Mouse (Mus musculus) Patski (cell line): ENCODE measurements around the gene Gm7137. TPM values are rescaled to one million over a fixed set of nuclear protein-coding genes. Genes with fewer than 3 reads are reported as not detected.
"Not testable (repeated sequence)": the region's sequence is repeated elsewhere in the genome, so short reads cannot be mapped to it uniquely, and the experiment has no call there.

Experiments used
- ATAC-seq: fragments of 100-300 bp; one replicate; pipeline ENCODE4 v1.8.0; 2021
- CTCF ChIA-PET: fragments of 350-600 bp; sonication (Branson Sonifier 250); formaldehyde crosslinking; loops from one replicate; lab custom pipeline; 2022; ENCODE audit warnings: inconsistent platforms; lab: Charles Lee
- POLR2A ChIA-PET: fragments of 350-600 bp; sonication (Branson Sonifier 250); formaldehyde crosslinking; loops from one replicate; lab custom pipeline; 2022; ENCODE audit warnings: antibody characterized with exemption, inconsistent platforms; lab: Charles Lee
- DNase-seq: peaks from one replicate; pipeline ENCODE4 v3.0.0-alpha.2; 2011; ENCODE audit warnings: low read depth, low spot score
- H3K27me3 ChIP-seq: fragments of 371-371 bp; one replicate; pipeline ENCODE4 v1.5.1; 2021
- CTCF ChIP-seq: fragments of 100-300 bp; IDR thresholded peaks from one replicate; pipeline ENCODE4 v1.5.1; 2021
- in situ Hi-C: fragments of 300-500 bp; cut with MboI; formaldehyde crosslinking; loops from 3 replicates; pipeline ENCODE4 v1.11.1; 2018; ENCODE audit warnings: low pct_unique_long_range_greater_than_20kb, mixed read lengths
- polyA plus RNA-seq: library from polyadenylated mRNA; unstranded; gene quantifications from one replicate; pipeline ENCODE4 v1.2.3, GENCODE M21; 2021

Gm7137 gene
- polyA plus RNA-seq, 1 experiment from 2014 or later, result not detected

DNA sequence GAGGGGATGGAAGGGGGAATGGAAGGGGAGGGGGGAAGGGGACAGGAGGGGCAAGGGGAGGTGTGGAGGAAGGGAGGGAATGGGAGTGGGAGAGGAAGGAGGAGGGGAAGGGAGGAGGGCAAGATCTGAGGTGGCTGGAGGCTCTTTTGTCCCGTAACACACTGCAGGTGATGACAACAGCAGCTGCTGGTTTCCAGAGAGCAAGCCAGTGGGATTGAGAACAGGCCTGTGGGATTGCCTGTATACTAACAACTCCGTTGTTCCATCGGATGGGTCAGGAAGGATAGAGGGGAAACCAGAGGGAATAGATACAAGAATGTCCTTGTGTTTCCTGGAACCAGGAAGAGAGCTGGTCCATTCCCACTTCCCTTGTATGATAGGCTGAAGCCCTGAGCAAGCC is 9.7 kb upstream of the Gm7137 start:
- no peak for TF ChIP-seq CTCF

GRCm38 (mm10) chr10:77794976-77795375 is 7.0 kb upstream of the Gm7137 start, which contains the start of gene Gm9639:
Gene Gm9639, minus strand, starts transcription at chr10:77795076.
- ATAC-seq (no peak), DNase-seq (no peak)
- peaks cover 12% of the 10 kb centered on the region for H3K27me3 ChIP-seq
- no peak for TF ChIP-seq CTCF
- in situ Hi-C loops, result no loop called here
- POLR2A ChIA-PET, result no interaction called here
- CTCF ChIA-PET, result no interaction called here

More for the DNA sequence above, 9.7 kb upstream of the Gm7137 start:
- peaks cover 25% of the 10 kb centered on the region for H3K27me3 ChIP-seq
- ChIA-PET POLR2A (no interaction called here), CTCF (no interaction called here)
- in situ Hi-C loops, result no loop called here
- ATAC-seq, result no peak
- DNase-seq, result no peak

- ChIA-PET POLR2A (no interaction called here), CTCF (no interaction called here)
- no peak for TF ChIP-seq CTCF
- H3K27me3 ChIP-seq, result no peaks in the 10 kb centered on the region
- in situ Hi-C loops, result no loop called here
- ATAC-seq (no peak), DNase-seq (no peak)
Observed at GRCm38 (mm10) chr10:77788621-77789020, 621 bp upstream of the Gm7137 start.

DNA sequence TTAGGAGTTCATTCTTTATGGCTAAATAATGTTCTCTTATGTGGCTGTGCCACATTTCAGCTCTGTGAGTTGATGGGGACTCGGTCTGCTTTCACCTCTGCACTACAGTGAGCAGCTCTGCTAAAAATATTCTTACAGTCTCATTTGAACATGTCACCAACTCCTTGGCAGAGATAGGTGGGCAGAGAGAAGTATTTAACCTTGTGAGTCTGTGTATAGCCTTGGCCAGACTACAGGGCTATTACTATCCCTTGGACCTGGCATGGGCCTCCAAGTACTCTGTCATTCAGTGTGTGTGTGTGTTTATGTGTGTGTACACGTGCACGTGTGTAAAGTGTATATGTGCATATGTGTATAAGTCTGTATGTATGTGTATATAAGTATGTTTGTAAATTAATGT is 4.6 kb downstream of the Gm7137 start:
- CTCF ChIA-PET, ATAC-seq, POLR2A ChIA-PET, H3K27me3 ChIP-seq, DNase-seq, in situ Hi-C loops: not testable (repeated sequence)

DNA sequence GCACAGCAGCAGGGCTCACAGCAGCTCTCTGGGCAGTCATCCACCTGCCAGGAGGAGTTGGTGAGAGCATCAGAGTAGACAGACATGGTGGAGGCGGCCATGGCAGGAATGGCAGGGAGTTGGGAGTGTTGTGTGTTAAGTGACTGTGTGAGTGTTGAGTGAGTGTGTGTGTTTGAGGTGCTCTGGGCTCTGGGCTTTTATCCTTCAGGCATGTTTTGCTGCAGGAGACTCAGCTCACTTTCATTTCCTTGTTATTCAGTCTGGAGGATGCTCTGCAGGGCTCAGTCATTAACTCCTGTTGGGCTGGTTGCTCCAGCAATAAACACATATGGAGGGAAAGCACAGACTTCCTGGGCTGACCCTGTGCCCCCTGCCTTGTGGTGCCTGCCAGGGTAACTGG is 5.6 kb downstream of the Gm7137 start, which contains the start of gene Gm3250:
TSS of gene Gm3250 (minus strand) at position 101 of the 400 bp plus-strand sequence.
- ATAC-seq, H3K27me3 ChIP-seq, in situ Hi-C loops, CTCF ChIA-PET, DNase-seq, POLR2A ChIA-PET: not testable (repeated sequence)

- DNase-seq, in situ Hi-C loops, CTCF ChIA-PET, ATAC-seq, H3K27me3 ChIP-seq, POLR2A ChIA-PET: not testable (repeated sequence)
Observed at GRCm38 (mm10) chr10:77776844-77777243, 11.2 kb downstream of the Gm7137 start, which contains the start of gene Gm7138. Gene Gm7138, minus strand, starts transcription at chr10:77776944.

- POLR2A ChIA-PET, H3K27me3 ChIP-seq, ATAC-seq, DNase-seq, CTCF ChIA-PET, in situ Hi-C loops: not testable (repeated sequence)
Observed at GRCm38 (mm10) chr10:77772142-77772541, 15.9 kb downstream of the Gm7137 start.

- ATAC-seq, in situ Hi-C loops, POLR2A ChIA-PET, CTCF ChIA-PET, H3K27me3 ChIP-seq, DNase-seq: not testable (repeated sequence)
Observed at GRCm38 (mm10) chr10:77771225-77771624, 16.8 kb downstream of the Gm7137 start, which contains the start of gene Gm3238. Gene Gm3238, minus strand, starts transcription at chr10:77771325.

DNA sequence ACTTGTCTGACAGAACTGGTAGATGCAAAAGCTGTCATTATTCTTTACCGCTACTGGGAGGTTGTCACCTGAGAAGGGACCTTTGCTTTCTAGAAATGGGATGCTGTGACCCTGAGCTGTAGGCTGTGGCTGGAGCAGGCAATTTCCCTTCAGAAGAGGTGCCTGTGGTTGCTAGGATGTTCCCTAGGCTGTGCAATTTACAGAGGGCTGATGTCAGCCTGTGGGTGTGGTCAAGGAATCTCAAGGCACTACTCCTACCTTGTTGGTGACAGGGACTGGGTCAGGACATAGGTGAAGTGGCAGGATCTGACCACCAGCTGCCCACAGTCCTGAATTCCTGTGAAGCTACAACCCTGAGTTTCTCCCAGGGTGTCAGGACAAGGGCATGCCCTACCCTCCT is 18.3 kb downstream of the Gm7137 start:
- no peak for DNase-seq
- H3K27me3 ChIP-seq, result peaks cover 4% of the 10 kb centered on the region
- CTCF ChIA-PET, result no interaction called here
- in situ Hi-C loops, result no loop called here
- no peak for ATAC-seq
- POLR2A ChIA-PET, result no interaction called here
- no peak for TF ChIP-seq CTCF

DNA sequence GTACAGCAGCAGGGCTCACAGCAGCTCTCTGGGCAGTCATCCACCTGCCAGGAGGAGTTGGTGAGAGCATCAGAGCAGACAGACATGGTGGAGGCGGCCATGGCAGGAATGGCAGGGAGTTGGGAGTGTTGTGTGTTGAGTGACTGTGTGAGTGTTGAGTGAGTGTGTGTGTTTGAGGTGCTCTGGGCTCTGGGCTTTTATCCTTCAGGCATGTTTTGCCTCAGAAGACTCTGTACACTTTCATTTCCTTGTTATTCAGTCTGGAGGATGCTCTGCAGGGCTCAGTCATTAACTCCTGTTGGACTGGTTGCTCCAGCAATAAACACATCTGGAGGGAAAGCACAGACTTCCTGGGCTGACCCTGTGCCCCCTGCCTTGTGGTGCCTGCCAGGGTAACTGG is 28.4 kb downstream of the Gm7137 start, which contains the start of gene Gm3233:
TSS of gene Gm3233 (minus strand) at position 101 of the 400 bp plus-strand sequence.
- CTCF ChIA-PET, in situ Hi-C loops, DNase-seq, ATAC-seq, H3K27me3 ChIP-seq, POLR2A ChIA-PET: not testable (repeated sequence)

- no peak for TF ChIP-seq CTCF
- in situ Hi-C loops, result no loop called here
- POLR2A ChIA-PET, result interaction anchor here (0.7 kb wide), 1 partner anchor 163 kb away, joined by 5 read pairs; no protein-coding TSS in a partner anchor
- DNase-seq (no peak), ATAC-seq (no peak)
- CTCF ChIA-PET, result no interaction called here
- peaks cover 5% of the 10 kb centered on the region for H3K27me3 ChIP-seq
Observed at GRCm38 (mm10) chr10:77753448-77753847, 34.6 kb downstream of the Gm7137 start.

GRCm38 (mm10) chr10:77752312-77752711 is 35.7 kb downstream of the Gm7137 start:
- in situ Hi-C loops, CTCF ChIA-PET, DNase-seq, ATAC-seq, POLR2A ChIA-PET, H3K27me3 ChIP-seq: not testable (repeated sequence)

DNA sequence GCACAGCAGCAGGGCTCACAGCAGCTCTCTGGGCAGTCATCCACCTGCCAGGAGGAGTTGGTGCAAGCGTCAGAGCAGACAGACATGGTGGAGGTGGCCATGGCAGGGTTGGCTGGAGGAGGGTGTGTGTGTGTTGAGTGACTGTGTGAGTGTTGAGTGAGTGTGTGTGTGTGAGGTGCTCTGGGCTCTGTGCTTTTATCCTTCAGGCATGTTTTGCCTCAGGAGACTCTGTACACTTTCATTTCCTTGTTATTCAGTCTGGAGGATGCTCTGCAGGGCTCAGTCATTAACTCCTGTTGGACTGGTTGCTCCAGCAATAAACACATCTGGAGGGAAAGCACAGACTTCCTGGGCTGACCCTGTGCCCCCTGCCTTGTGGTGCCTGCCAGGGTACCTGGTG is 36.7 kb downstream of the Gm7137 start, which contains the start of gene Gm9736:
TSS of gene Gm9736 (minus strand) at position 101 of the 400 bp plus-strand sequence.
- DNase-seq, CTCF ChIA-PET: not testable (repeated sequence)

GRCm38 (mm10) chr10:77750686-77751085 is 37.3 kb downstream of the Gm7137 start:
- ATAC-seq, H3K27me3 ChIP-seq, DNase-seq, in situ Hi-C loops, POLR2A ChIA-PET, CTCF ChIA-PET: not testable (repeated sequence)

More for the DNA sequence above, 36.7 kb downstream of the Gm7137 start, which contains the start of gene Gm9736:
- ATAC-seq, in situ Hi-C loops, POLR2A ChIA-PET, H3K27me3 ChIP-seq: not testable (repeated sequence)

GRCm38 (mm10) chr10:77741924-77742688 is 45.9 kb downstream of the Gm7137 start, which contains the start of gene Gm18596:
Gene Gm18596, minus strand, starts transcription at chr10:77742638.
- ATAC-seq, POLR2A ChIA-PET, CTCF ChIA-PET, DNase-seq, in situ Hi-C loops: not testable (repeated sequence)
- peaks cover 26% of the 10 kb centered on the region for H3K27me3 ChIP-seq
